Comparison of ENCODE assay signal across 19 mouse cellular contexts in genomic region chr6:73253584-73253983, GRCm38 (mm10). TPM values are rescaled to one million over a fixed set of nuclear protein-coding genes. Genes with fewer than 3 reads are reported as not detected.
"Had no signal": no experiment of that assay in that cellular context is flagged by ENCODE, and none has a peak within 500 bp of the region (broad histone marks: within the 10 kb centered on the region; RNA-seq: fewer than 3 reads in every experiment).

No protein-coding gene starts in this region.

- H3K4me2 ChIP-seq: limb, embryonic 12.5 days; limb, embryonic 15.5 days; midbrain, embryonic 11.5 days; midbrain, embryonic 15.5 days; neural tube, embryonic 12.5 days; neural tube, embryonic 15.5 days had no signal

- H3K9me3 ChIP-seq: limb, embryonic 12.5 days; limb, embryonic 15.5 days; midbrain, embryonic 15.5 days; neural tube, embryonic 12.5 days; neural tube, embryonic 15.5 days had no signal

- H3K27me3 ChIP-seq: limb, embryonic 12.5 days; limb, embryonic 15.5 days; midbrain, embryonic 15.5 days; neural tube, embryonic 12.5 days; neural tube, embryonic 15.5 days had no signal

- H3K4me3 ChIP-seq: limb, embryonic 12.5 days; limb, embryonic 15.5 days; midbrain, embryonic 15.5 days; neural tube, embryonic 12.5 days; neural tube, embryonic 15.5 days had no signal

- ATAC-seq: inflammation-experienced regulatory T-cells, adult 6 months; midbrain, embryonic 15.5 days had no signal

- H3K9ac ChIP-seq: limb, embryonic 12.5 days; limb, embryonic 15.5 days; midbrain, embryonic 15.5 days; neural tube, embryonic 12.5 days; neural tube, embryonic 15.5 days had no signal

- DNase-seq: kidney, adult 11 months; left cerebral cortex, postnatal 4 days; lung, adult 2 months; lung, postnatal 14 days; lung, postnatal 4 days; right cerebral cortex, adult 18-20 months; right cerebral cortex, postnatal 14 days; right cerebral cortex, postnatal 4 days; spleen, adult 18-20 months; thymus, adult 18-20 months; thymus, postnatal 36 days had no signal

- H3K36me3 ChIP-seq: midbrain, embryonic 15.5 days had no signal

- H3K27ac ChIP-seq: limb, embryonic 12.5 days; limb, embryonic 15.5 days; midbrain, embryonic 15.5 days; neural tube, embryonic 12.5 days; neural tube, embryonic 15.5 days had no signal

RNA-seq across cellular contexts. Expression of gene Dnah6, which starts 32.1 kb away (rescaled TPM):
- total RNA-seq: megakaryocyte-erythroid progenitor cell, adult 5-6 weeks had no signal
- polyA plus RNA-seq: limb, embryonic 12.5 days had no signal
